Mouse (Mus musculus) embryo, embryonic 11.5 days (tissue): ENCODE results near the gene Kctd15.

Source experiments
- DNase-seq: peaks from one replicate; pipeline ENCODE4 v3.0.0-alpha.2; 2012; ENCODE audit warnings: low read depth, low spot score

Kctd15 gene

GRCm38 (mm10) chr7:34620411-34620810 is 36.1 kb downstream of the Kctd15 start:
- DNase-seq, result no peak

DNA sequence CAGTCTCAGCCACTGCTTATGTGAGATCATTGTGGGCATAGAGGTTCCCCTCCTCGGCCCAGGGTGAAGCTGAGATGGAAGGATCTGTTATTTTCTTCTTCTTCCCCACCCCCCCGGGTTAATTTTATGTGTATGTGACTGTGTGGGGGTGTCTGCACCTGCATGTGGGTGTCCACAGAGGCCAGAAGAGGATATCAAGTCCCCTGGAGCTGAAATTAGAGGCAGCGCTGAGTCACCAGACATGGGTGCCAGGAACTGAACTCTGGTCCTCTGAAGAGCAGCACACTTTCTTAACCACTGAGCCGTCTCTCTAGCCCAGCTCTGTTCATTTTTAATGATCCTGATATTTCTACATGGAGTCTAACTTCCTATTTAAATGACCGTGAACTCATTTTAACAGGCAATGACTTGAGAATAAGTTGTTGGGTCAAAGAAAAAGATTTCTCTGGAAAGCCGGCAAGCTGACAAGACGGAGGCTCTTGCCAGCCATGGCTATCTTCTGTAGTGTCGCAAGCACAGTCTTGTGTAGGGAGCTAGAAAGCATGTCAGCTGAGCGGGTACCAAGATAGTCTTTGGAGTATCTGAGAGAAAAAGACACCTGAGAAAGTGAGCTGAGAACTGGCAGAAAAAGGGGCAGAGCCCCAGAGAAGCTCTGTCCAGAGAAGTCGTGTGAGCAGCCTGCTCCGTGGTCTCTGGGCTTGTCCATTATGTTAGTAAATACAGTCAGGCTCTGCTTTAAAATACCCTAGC is 38.2 kb downstream of the Kctd15 start:
- no peak for DNase-seq

- DNase-seq, result no peak
Measured at GRCm38 (mm10) chr7:34616275-34616674, 40.3 kb downstream of the Kctd15 start.

DNA sequence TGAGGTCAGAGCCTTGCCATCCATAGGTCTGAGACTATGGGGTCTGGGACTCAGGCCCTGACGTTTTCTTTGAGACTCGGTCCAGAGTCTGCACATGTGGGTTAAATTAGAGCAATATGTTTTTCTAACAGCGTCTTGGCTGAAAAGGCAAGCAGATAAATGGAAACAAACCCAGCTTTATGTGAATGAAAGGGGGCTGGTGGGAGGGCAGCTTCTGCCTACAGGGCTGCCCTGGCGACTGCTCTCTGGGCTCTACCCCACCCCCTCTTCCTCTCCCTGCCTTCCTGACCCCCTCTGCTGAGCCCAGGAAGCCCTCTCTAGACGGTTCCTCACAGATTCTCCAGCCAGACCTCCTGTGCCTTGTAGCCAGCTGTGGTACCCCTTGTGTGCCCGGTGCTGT is 46.1 kb downstream of the Kctd15 start:
- DNase-seq, result no peak

- DNase-seq, result no peak
Measured at GRCm38 (mm10) chr7:34607334-34607970, 49.1 kb downstream of the Kctd15 start.

DNA sequence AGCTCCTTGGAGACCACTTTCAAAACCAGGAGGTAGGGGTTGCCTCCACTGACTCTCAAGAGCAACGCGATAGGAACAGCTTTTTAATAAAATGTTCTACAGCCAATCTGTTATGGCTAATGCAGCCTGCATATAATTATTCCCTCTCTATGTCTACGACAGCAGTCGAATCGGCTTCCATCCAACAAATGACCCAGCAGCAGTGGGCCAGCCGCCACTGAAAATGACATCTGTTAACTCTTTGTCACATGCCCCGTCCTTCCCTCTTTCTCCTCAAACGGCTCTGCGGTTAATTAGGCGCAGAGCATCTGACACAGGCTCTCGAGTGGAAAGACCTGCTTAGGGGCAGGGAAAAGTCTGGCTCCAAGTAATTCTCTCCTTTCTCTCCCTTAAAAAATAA is 49.8 kb downstream of the Kctd15 start:
- DNase-seq, result no peak

- no peak for DNase-seq
Measured at GRCm38 (mm10) chr7:34606051-34606450, 50.5 kb downstream of the Kctd15 start.

GRCm38 (mm10) chr7:34598576-34598975 is 58.0 kb downstream of the Kctd15 start:
- DNase-seq, result no peak

DNA sequence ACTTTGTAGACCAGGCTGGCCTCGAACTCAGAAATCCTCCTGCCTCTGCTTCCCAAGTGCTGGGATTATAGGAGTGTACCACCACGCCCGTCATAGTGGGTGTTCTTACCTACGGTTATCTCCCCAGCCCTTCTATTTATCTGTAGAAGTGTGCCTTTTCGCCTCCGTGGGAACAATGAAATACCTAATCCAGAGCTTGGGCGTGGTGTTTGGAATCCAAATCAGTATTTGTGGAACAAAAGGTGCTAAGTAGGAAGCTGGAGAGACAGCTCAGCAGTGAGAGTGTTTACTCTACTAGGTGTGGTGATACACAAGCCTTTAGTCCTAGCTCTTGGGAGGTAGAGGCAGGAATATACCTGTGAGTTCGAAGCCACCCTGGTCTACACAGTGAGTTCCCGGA is 58.5 kb downstream of the Kctd15 start:
- DNase-seq, result no peak

GRCm38 (mm10) chr7:34596531-34597235 is 59.8 kb downstream of the Kctd15 start:
- no peak for DNase-seq

DNA sequence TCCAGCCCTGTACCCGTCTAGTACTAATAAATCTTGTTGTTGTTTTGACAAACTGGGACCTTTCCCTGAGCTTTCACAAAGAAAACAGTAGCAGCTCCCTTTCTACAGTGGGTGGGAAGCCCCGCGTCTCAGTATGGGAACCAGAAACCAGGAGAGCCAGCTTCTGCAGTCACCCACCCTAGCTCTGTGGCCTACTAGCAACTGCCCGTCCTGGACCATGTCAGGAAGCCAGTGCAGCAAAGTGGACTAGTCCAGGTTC is 61.3 kb downstream of the Kctd15 start:
- no peak for DNase-seq

- DNase-seq, result no peak
Measured at GRCm38 (mm10) chr7:34594501-34595306, 61.8 kb downstream of the Kctd15 start.

GRCm38 (mm10) chr7:34590711-34591110 is 65.8 kb downstream of the Kctd15 start:
- no peak for DNase-seq
